Mouse (Mus musculus): Measurements from ENCODE around the gene Pigm. TPM values are rescaled to one million over a fixed set of nuclear protein-coding genes. Genes with fewer than 3 reads are reported as not detected.

Pigm gene
- polyA plus RNA-seq, 1 experiment = 13.0 TPM

- no peak for TF ChIP-seq GATA1 (IDR thresholded peaks at IDR 0.05; ENCODE audit: low read length)
Observed at GRCm38 (mm10) chr1:172420181-172420580, 43.8 kb downstream of the Pigm start.

DNA sequence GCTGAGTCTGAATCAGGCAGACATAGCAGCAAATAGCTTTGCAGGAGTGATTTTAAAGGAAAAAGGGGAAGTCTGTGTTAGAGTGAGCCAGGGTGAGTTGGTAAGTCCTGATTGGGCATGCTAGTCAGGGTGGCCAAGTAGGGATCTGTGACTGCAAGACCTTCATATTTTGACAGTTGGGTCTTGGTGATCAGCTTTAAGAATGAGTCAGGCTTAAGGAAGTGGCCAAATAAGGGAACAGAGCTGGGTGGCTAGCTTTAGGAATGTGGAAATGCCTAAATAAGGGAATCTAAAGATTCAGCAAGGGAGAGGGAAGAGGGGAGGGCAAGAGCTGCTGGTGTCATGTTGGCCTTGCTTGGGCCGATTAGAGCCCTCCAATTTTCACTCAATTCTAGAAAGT is 47.0 kb downstream of the Pigm start:
- TF ChIP-seq GATA1 (IDR thresholded peaks at IDR 0.05; ENCODE audit: low read length) = no peak

DNA sequence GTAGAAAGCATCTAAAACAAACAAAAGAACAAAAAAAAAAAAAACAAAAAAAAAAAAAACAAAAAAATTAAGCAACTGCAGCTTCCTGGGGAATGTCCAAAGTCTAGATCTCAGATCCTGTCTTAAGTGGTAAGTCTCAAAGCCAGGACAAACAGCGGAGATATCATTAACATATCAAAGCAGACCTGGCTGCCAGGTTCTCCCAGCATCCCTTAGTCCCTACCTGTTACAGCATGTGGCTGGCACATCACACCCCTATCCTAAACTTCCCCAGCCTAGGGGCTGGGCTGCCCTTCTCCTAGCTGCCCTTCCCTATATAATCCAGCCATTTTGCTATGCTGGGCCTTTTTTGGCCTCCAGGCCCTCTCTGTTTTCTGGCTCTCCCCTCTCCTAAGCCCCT is 50.1 kb downstream of the Pigm start:
- no peak for TF ChIP-seq GATA1 (IDR thresholded peaks at IDR 0.05; ENCODE audit: low read length)

DNA sequence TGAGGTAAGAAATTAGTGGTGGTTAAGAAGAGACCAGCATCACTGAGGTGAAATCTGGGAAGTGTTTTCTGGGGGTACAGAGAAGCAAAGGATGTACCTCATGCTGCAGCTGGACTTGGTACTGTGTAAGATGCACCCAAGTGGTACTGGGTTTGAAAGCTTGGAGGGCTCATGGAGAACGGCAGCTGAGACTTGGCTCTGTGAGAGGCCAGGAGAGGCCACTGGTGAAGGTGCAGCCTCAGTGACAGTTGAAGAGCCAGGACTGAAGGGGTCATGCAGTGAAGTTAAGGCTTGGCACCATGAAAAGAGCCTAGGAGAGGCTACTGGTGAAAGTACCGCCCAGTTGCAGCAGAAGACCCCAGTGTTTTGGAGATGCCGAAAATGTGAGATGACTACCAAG is 51.5 kb downstream of the Pigm start:
- TF ChIP-seq GATA1 (IDR thresholded peaks at IDR 0.05; ENCODE audit: low read length) = no peak

DNA sequence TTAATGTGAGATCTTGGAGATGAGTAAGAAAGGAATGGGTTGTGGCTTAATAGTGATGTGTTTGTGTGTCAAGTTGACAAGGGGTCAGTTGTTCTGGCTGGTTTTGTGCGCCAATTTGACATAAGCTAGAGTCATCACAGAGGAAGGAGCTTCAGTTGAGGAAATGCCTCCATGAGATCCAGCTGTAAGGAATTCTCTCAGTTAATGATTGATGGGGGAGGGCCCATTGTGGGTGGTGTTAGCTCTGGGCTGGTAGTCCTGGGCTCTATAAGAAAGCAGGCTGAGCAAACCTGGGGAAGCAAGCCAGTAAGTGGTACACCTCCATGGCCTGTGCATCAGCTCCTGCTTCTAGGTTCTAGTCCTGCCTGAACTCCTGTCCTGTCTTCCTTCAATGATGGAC is 52.3 kb downstream of the Pigm start:
- TF ChIP-seq GATA1 (IDR thresholded peaks at IDR 0.05; ENCODE audit: low read length) = no peak

DNA sequence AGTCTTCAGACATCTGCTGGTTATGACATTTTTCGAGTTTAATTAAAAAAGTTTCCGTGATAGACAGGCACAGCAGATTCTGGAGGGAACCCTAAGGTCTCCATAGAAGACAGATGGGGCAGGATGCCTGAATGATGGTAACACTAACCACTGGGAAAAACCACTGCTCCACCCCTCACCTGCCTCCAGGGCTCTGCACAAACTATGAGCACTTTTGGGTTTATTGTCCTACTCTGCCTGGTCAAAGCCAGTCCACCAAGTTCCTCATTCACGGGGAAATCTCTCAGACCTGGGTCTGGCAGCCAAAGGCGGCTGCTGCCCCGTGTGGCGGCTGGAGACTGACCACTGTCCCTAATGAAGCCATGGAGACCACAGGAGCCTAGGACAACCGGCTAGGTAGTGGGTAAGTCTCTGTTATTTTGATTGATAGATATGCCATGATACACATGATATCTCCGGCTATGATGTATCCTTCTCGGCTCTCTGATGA is 54.4 kb downstream of the Pigm start:
- no peak for TF ChIP-seq GATA1 (IDR thresholded peaks at IDR 0.05; ENCODE audit: low read length)

GRCm38 (mm10) chr1:172431836-172432586 is 55.7 kb downstream of the Pigm start:
- TF ChIP-seq GATA1 (IDR thresholded peaks at IDR 0.05; ENCODE audit: low read length) = no peak

- no peak for TF ChIP-seq GATA1 (IDR thresholded peaks at IDR 0.05; ENCODE audit: low read length)
Observed at GRCm38 (mm10) chr1:172432587-172432955, 56.2 kb downstream of the Pigm start.

DNA sequence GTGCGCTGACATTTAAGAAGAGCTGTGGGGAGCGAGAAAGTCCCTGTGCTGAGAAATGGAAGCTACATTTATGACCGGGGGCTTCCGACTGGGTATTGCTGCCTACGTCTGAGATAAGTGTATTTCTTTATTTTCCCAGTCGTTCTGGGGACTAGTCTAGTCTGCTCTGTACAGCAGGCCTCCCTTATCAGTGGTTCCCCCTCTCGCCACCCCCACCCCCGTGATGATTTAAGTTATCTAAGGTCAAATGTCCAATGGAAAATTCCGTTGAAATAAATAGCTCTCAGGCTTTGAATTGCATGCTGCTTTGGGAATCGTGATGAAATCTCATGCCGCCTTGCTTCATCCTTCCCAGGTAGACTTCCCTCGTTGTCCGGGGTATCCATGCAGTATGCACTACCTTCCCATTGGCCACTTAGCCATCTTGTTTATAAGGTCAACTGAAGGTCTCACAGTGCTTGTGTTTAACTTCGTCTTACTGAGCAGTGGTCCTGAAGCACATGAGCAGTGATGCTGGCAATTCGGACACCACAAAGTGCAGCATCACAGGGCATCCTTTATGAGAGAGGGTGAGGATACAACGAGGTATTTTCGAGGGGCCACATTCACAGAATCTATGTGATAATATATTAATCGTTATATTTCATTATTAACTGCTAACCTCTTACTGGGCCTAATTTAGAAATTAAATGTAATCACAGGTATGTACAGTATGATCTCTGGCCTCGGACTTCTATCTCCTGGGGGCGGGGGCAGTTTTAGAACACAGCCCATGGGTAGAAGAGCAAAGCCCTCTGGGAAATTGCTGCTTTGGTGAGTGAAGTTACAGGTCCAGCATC is 56.9 kb downstream of the Pigm start:
- TF ChIP-seq GATA1 (IDR thresholded peaks at IDR 0.05; ENCODE audit: low read length) = no peak

Other genes with a start within 250 kb of the Pigm start
- 9.8 and 29.7 TPM in 2 replicates for gene Pex19, start 249.8 kb upstream of the Pigm start, polyA plus RNA-seq (2012)
- gene Dcaf8, start 228.5 kb upstream of the Pigm start, polyA plus RNA-seq (2012) = 57.7 and 66.4 TPM in 2 replicates
- 3.0 and 3.4 TPM in 2 replicates for gene Pea15a, start 169.7 kb upstream of the Pigm start, polyA plus RNA-seq (2012)
- gene Casq1, start 156.7 kb upstream of the Pigm start, polyA plus RNA-seq (2012) = not detected in 2 replicates
- not detected in 2 replicates for gene Atp1a4, start 118.1 kb upstream of the Pigm start, polyA plus RNA-seq (2012)
- 79.6 and 93.7 TPM in 2 replicates for gene Igsf8, start 114.9 kb upstream of the Pigm start, polyA plus RNA-seq (2012)
- not detected in 2 replicates for gene Atp1a2, start 78.5 kb upstream of the Pigm start, polyA plus RNA-seq (2012)
- gene Kcnj9, start 47.2 kb upstream of the Pigm start, polyA plus RNA-seq (2012) = not detected in 2 replicates
- gene Kcnj10, start 35.3 kb upstream of the Pigm start, polyA plus RNA-seq (2012) = not detected in 2 replicates
- gene Slamf9, start 98.8 kb downstream of the Pigm start, polyA plus RNA-seq (2012) = not detected in 2 replicates
- not detected in 2 replicates for gene Igsf9, start 105.2 kb downstream of the Pigm start, polyA plus RNA-seq (2012)
- 837 and 1,350 TPM in 2 replicates for gene Tagln2, start 123.5 kb downstream of the Pigm start, polyA plus RNA-seq (2012)
- gene Cfap45, start 144.3 kb downstream of the Pigm start, polyA plus RNA-seq (2012) = 0.03 and 0.09 TPM in 2 replicates
- not detected in 2 replicates for gene Vsig8, start 179.4 kb downstream of the Pigm start, polyA plus RNA-seq (2012)
- not detected in 2 replicates for gene Slamf8, start 214.0 kb downstream of the Pigm start, polyA plus RNA-seq (2012)
- gene Fcrl6, start 226.0 kb downstream of the Pigm start, polyA plus RNA-seq (2012) = not detected in 2 replicates